Mouse (Mus musculus): ENCODE data around the gene Sele. TPM values are rescaled to one million over a fixed set of nuclear protein-coding genes. Genes with fewer than 3 reads are reported as not detected.

Sele gene
- polyA plus RNA-seq, 1 experiment from 2014 or later, result not detected

GRCm38 (mm10) chr1:164073091-164073490 is 25.1 kb downstream of the Sele start:
- WGBS, result 77% methylated on average over 9 of the region's 9 CpGs
- H3K27me3 ChIP-seq (ENCODE audit: insufficient read depth, low read length), result no peaks in the 10 kb centered on the region
- no peak overlapping the region for H3K27ac ChIP-seq (ENCODE audit: low read depth)
- DNase-seq, result no peak
- H3K4me1 ChIP-seq (ENCODE audit: insufficient read depth), result no peaks in the 10 kb centered on the region
- no peak overlapping the region for H3K4me3 ChIP-seq (ENCODE audit: low read depth, low read length)
- ATAC-seq (ENCODE audit: insufficient read depth), result no peak
- no peak overlapping the region for H3K9ac ChIP-seq
- H3K9me3 ChIP-seq (ENCODE audit: low read depth, low read length), result no peaks in the 10 kb centered on the region
- TF ChIP-seq CTCF (IDR thresholded peaks at IDR 0.05; ENCODE audit: low read depth), result no peak
- no peaks in the 10 kb centered on the region for H3K36me3 ChIP-seq (ENCODE audit: insufficient read depth)
- no peak overlapping the region for H3K4me2 ChIP-seq

- Histone ChIP-seq H3K4me3 (ENCODE audit: low read depth, low read length) (no peak overlapping the region), H3K4me2 (no peak overlapping the region), H3K4me1 (ENCODE audit: insufficient read depth) (no peaks in the 10 kb centered on the region), H3K27ac (ENCODE audit: low read depth) (no peak overlapping the region), H3K27me3 (ENCODE audit: insufficient read depth, low read length) (no peaks in the 10 kb centered on the region), H3K9me3 (ENCODE audit: low read depth, low read length) (no peaks in the 10 kb centered on the region), H3K36me3 (ENCODE audit: insufficient read depth) (no peaks in the 10 kb centered on the region), H3K9ac (no peak overlapping the region)
- DNase-seq (no peak), ATAC-seq (ENCODE audit: insufficient read depth) (no peak)
- 74% methylated on average over 7 of the region's 7 CpGs for WGBS
- no peak for TF ChIP-seq CTCF (IDR thresholded peaks at IDR 0.05; ENCODE audit: low read depth)
Observed at GRCm38 (mm10) chr1:164073803-164074202, 25.8 kb downstream of the Sele start.

GRCm38 (mm10) chr1:164074606-164075140 is 26.6 kb downstream of the Sele start:
- Histone ChIP-seq H3K4me1 (ENCODE audit: insufficient read depth) (no peaks in the 10 kb centered on the region), H3K36me3 (ENCODE audit: insufficient read depth) (no peaks in the 10 kb centered on the region), H3K27ac (ENCODE audit: low read depth) (no peak overlapping the region), H3K9ac (no peak overlapping the region), H3K4me3 (ENCODE audit: low read depth, low read length) (no peak overlapping the region), H3K4me2 (no peak overlapping the region), H3K27me3 (ENCODE audit: insufficient read depth, low read length) (no peaks in the 10 kb centered on the region), H3K9me3 (ENCODE audit: low read depth, low read length) (no peaks in the 10 kb centered on the region)
- 85% methylated on average over 2 of the region's 2 CpGs for WGBS
- ATAC-seq (ENCODE audit: insufficient read depth) (no peak), DNase-seq (no peak)
- no peak for TF ChIP-seq CTCF (IDR thresholded peaks at IDR 0.05; ENCODE audit: low read depth)

GRCm38 (mm10) chr1:164075416-164075815 is 27.4 kb downstream of the Sele start:
- Histone ChIP-seq H3K27ac (ENCODE audit: low read depth) (no peak overlapping the region), H3K4me1 (ENCODE audit: insufficient read depth) (no peaks in the 10 kb centered on the region), H3K36me3 (ENCODE audit: insufficient read depth) (no peaks in the 10 kb centered on the region), H3K27me3 (ENCODE audit: insufficient read depth, low read length) (no peaks in the 10 kb centered on the region), H3K4me3 (ENCODE audit: low read depth, low read length) (no peak overlapping the region), H3K9ac (no peak overlapping the region), H3K4me2 (no peak overlapping the region), H3K9me3 (ENCODE audit: low read depth, low read length) (no peaks in the 10 kb centered on the region)
- ATAC-seq (ENCODE audit: insufficient read depth) (no peak), DNase-seq (no peak)
- TF ChIP-seq CTCF (IDR thresholded peaks at IDR 0.05; ENCODE audit: low read depth), result no peak
- 89% methylated on average over 1 of the region's 1 CpGs for WGBS

GRCm38 (mm10) chr1:164076441-164076840 is 28.4 kb downstream of the Sele start:
- Histone ChIP-seq H3K36me3 (ENCODE audit: insufficient read depth) (no peaks in the 10 kb centered on the region), H3K27me3 (ENCODE audit: insufficient read depth, low read length) (no peaks in the 10 kb centered on the region), H3K9ac (no peak overlapping the region), H3K9me3 (ENCODE audit: low read depth, low read length) (no peaks in the 10 kb centered on the region), H3K4me1 (ENCODE audit: insufficient read depth) (no peaks in the 10 kb centered on the region), H3K4me2 (no peak overlapping the region), H3K27ac (ENCODE audit: low read depth) (no peak overlapping the region), H3K4me3 (ENCODE audit: low read depth, low read length) (no peak overlapping the region)
- ATAC-seq (ENCODE audit: insufficient read depth), result no peak
- no peak for TF ChIP-seq CTCF (IDR thresholded peaks at IDR 0.05; ENCODE audit: low read depth)
- 53% methylated on average over 1 of the region's 1 CpGs for WGBS
- DNase-seq, result no peak

GRCm38 (mm10) chr1:164077031-164077430 is 29.0 kb downstream of the Sele start:
- Histone ChIP-seq H3K4me2 (no peak overlapping the region), H3K36me3 (ENCODE audit: insufficient read depth) (no peaks in the 10 kb centered on the region), H3K27me3 (ENCODE audit: insufficient read depth, low read length) (no peaks in the 10 kb centered on the region), H3K27ac (ENCODE audit: low read depth) (no peak overlapping the region), H3K9me3 (ENCODE audit: low read depth, low read length) (no peaks in the 10 kb centered on the region), H3K4me3 (ENCODE audit: low read depth, low read length) (no peak overlapping the region), H3K9ac (no peak overlapping the region), H3K4me1 (ENCODE audit: insufficient read depth) (no peaks in the 10 kb centered on the region)
- no peak for TF ChIP-seq CTCF (IDR thresholded peaks at IDR 0.05; ENCODE audit: low read depth)
- 79% methylated on average over 3 of the region's 3 CpGs for WGBS
- DNase-seq (no peak), ATAC-seq (ENCODE audit: insufficient read depth) (no peak)

GRCm38 (mm10) chr1:164078323-164078741 is 30.3 kb downstream of the Sele start:
- Histone ChIP-seq H3K4me2 (no peak overlapping the region), H3K4me1 (ENCODE audit: insufficient read depth) (no peaks in the 10 kb centered on the region), H3K9ac (no peak overlapping the region), H3K36me3 (ENCODE audit: insufficient read depth) (no peaks in the 10 kb centered on the region), H3K9me3 (ENCODE audit: low read depth, low read length) (no peaks in the 10 kb centered on the region), H3K27ac (ENCODE audit: low read depth) (no peak overlapping the region), H3K4me3 (ENCODE audit: low read depth, low read length) (no peak overlapping the region), H3K27me3 (ENCODE audit: insufficient read depth, low read length) (no peaks in the 10 kb centered on the region)
- ATAC-seq (ENCODE audit: insufficient read depth) (no peak), DNase-seq (no peak)
- TF ChIP-seq CTCF (IDR thresholded peaks at IDR 0.05; ENCODE audit: low read depth), result no peak
- 75% methylated on average over 4 of the region's 4 CpGs for WGBS

- Histone ChIP-seq H3K27me3 (ENCODE audit: insufficient read depth, low read length) (no peaks in the 10 kb centered on the region), H3K4me1 (ENCODE audit: insufficient read depth) (no peaks in the 10 kb centered on the region), H3K4me2 (no peak overlapping the region), H3K9me3 (ENCODE audit: low read depth, low read length) (no peaks in the 10 kb centered on the region), H3K36me3 (ENCODE audit: insufficient read depth) (no peaks in the 10 kb centered on the region), H3K9ac (no peak overlapping the region), H3K27ac (ENCODE audit: low read depth) (no peak overlapping the region), H3K4me3 (ENCODE audit: low read depth, low read length) (no peak overlapping the region)
- no peak for DNase-seq
- ATAC-seq (ENCODE audit: insufficient read depth), result no peak
- TF ChIP-seq CTCF (IDR thresholded peaks at IDR 0.05; ENCODE audit: low read depth), result no peak
- WGBS, result 68% methylated on average over 11 of the region's 11 CpGs
Observed at GRCm38 (mm10) chr1:164079091-164079490, 31.1 kb downstream of the Sele start.
